Mouse (Mus musculus) MEL-GATA-1-ER (cell line): ENCODE data around the gene Zcchc17.

Experiments
- DNase-seq: peaks from one replicate; pipeline ENCODE4 v3.0.0-alpha.2; 2012; ENCODE audit warnings: low read depth; ENCODE audit errors: extremely low read depth

Zcchc17 gene

GRCm38 (mm10) chr4:130359486-130360237 is at the start of gene Zcchc17, which contains the start of gene Snrnp40:
TSS of gene Zcchc17 (minus strand) at chr4:130359943.
TSS of gene Snrnp40 (plus strand) at chr4:130360132.
- DNase-seq, result peak; percentile 99

GRCm38 (mm10) chr4:130391265-130391664 is 31.5 kb upstream of the Zcchc17 start:
- DNase-seq, result no peak

GRCm38 (mm10) chr4:130389927-130390326 is 30.2 kb upstream of the Zcchc17 start:
- DNase-seq, result no peak

GRCm38 (mm10) chr4:130389496-130389895 is 29.8 kb upstream of the Zcchc17 start:
- no peak for DNase-seq

- DNase-seq, result no peak
Observed at GRCm38 (mm10) chr4:130387256-130387655, 27.5 kb upstream of the Zcchc17 start.

- DNase-seq, result no peak
Observed at GRCm38 (mm10) chr4:130380418-130380817, 20.7 kb upstream of the Zcchc17 start.

- DNase-seq, result no peak
Observed at GRCm38 (mm10) chr4:130379181-130379580, 19.4 kb upstream of the Zcchc17 start.

- DNase-seq, result no peak
Observed at GRCm38 (mm10) chr4:130377500-130377899, 17.8 kb upstream of the Zcchc17 start.

GRCm38 (mm10) chr4:130376675-130377074 is 16.9 kb upstream of the Zcchc17 start:
- DNase-seq, result no peak

- DNase-seq, result no peak
Observed at GRCm38 (mm10) chr4:130360238-130360590, 471 bp upstream of the Zcchc17 start.

- no peak for DNase-seq
Observed at GRCm38 (mm10) chr4:130357946-130358345, 1.8 kb downstream of the Zcchc17 start.

GRCm38 (mm10) chr4:130352588-130352987 is 7.2 kb downstream of the Zcchc17 start:
- DNase-seq, result no peak

GRCm38 (mm10) chr4:130350690-130351422 is 8.9 kb downstream of the Zcchc17 start:
- no peak for DNase-seq

GRCm38 (mm10) chr4:130349666-130350065 is 10.1 kb downstream of the Zcchc17 start:
- no peak for DNase-seq

- no peak for DNase-seq
Observed at GRCm38 (mm10) chr4:130341691-130342090, 18.1 kb downstream of the Zcchc17 start.

- no peak for DNase-seq
Observed at GRCm38 (mm10) chr4:130335867-130336266, 23.9 kb downstream of the Zcchc17 start.

GRCm38 (mm10) chr4:130327366-130327765 is 32.4 kb downstream of the Zcchc17 start:
- no peak for DNase-seq

- no peak for DNase-seq
Observed at GRCm38 (mm10) chr4:130325446-130325845, 34.3 kb downstream of the Zcchc17 start.

GRCm38 (mm10) chr4:130323607-130324006 is 36.1 kb downstream of the Zcchc17 start:
- no peak for DNase-seq

- peak; percentile 30 for DNase-seq
Observed at GRCm38 (mm10) chr4:130323165-130323564, 36.6 kb downstream of the Zcchc17 start.

- DNase-seq, result no peak
Observed at GRCm38 (mm10) chr4:130322567-130322966, 37.2 kb downstream of the Zcchc17 start.

- DNase-seq, result no peak
Observed at GRCm38 (mm10) chr4:130321640-130322039, 38.1 kb downstream of the Zcchc17 start.

- no peak for DNase-seq
Observed at GRCm38 (mm10) chr4:130319564-130319963, 40.2 kb downstream of the Zcchc17 start.
